Mouse (Mus musculus) ES-Bruce4 (cell line): ENCODE measurements around the gene Loxl4. TPM values are rescaled to one million over a fixed set of nuclear protein-coding genes. Genes with fewer than 3 reads are reported as not detected.

ENCODE experiments used
- H3K27ac ChIP-seq: 2 replicates; pipeline ENCODE4 v1.5.1; 2012; ENCODE audit warnings: low read length, inconsistent platforms; ENCODE audit not compliant: insufficient read depth
- H3K27me3 ChIP-seq: 2 replicates; pipeline ENCODE4 v1.6.1; 2012; ENCODE audit warnings: mild to moderate bottlenecking, low read length, inconsistent platforms; ENCODE audit not compliant: control insufficient read depth, poor library complexity, insufficient read depth, severe bottlenecking
- H3K36me3 ChIP-seq: 2 replicates; pipeline ENCODE4 v1.6.1; 2012; ENCODE audit warnings: inconsistent platforms, mild to moderate bottlenecking, low read length, moderate library complexity; ENCODE audit not compliant: control insufficient read depth, poor library complexity, insufficient read depth, severe bottlenecking
- H3K4me1 ChIP-seq: one replicate; pipeline ENCODE4 v1.8.1; 2011; ENCODE audit warnings: low read length; ENCODE audit not compliant: control insufficient read depth, insufficient read depth
- H3K4me3 ChIP-seq: 2 replicates; pipeline ENCODE4 v1.5.1; 2011; ENCODE audit warnings: low read depth, mild to moderate bottlenecking, low read length
- H3K9ac ChIP-seq: 2 replicates; pipeline ENCODE4 v1.6.1; 2012; ENCODE audit warnings: low read depth, mild to moderate bottlenecking, inconsistent platforms; ENCODE audit not compliant: poor library complexity, severe bottlenecking
- H3K9me3 ChIP-seq: replicated peaks from 2 replicates; pipeline ENCODE4 v1.6.1; 2012; ENCODE audit warnings: mild to moderate bottlenecking, low read length, inconsistent platforms; ENCODE audit not compliant: control insufficient read depth, poor library complexity, insufficient read depth, severe bottlenecking
- CTCF ChIP-seq: IDR thresholded peaks from one replicate; pipeline ENCODE4 v1.8.1; 2011; ENCODE audit warnings: low read depth, low read length
- EP300 ChIP-seq: IDR thresholded peaks from 2 replicates; pipeline ENCODE4 v1.6.1; 2011; ENCODE audit warnings: low read depth, low read length; ENCODE audit not compliant: insufficient read depth
- POLR2A ChIP-seq: IDR thresholded peaks from one replicate; pipeline ENCODE4 v1.8.1; 2011; ENCODE audit warnings: low read length; ENCODE audit not compliant: insufficient read depth
- polyA plus RNA-seq: library from polyadenylated mRNA; stranded (reverse); fragments of >200 nt; gene quantifications from 2 replicates; pipeline ENCODE4 v1.2.4, GENCODE M21; 2011; ENCODE audit warnings: low read depth; ENCODE audit not compliant: missing spikeins, insufficient read depth, insufficient read length

The Loxl4 gene
- polyA plus RNA-seq, 1 experiment, result 3.1 TPM

DNA sequence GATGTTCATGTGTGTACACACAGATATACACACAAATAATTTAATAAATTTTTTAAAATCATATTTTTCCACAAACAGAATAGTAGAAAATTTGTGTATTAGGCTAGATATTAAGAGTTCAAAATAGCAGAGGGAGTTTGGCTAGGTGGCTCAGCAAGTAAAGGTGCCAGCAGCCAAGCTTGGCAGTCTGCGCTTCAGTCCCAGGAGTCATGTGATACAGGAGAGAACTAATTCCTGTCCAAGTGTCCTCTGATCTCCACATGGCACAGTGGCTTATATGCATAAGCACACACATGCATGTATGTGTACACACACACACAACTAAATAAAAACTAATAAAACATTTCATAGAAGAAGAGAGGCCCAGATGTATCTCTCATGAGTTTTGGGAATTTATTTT lies 50.6 kb downstream of the Loxl4 start:
- Histone ChIP-seq H3K4me3 (no peak overlapping the region), H3K27ac (no peak overlapping the region), H3K27me3 (no peaks in the 10 kb centered on the region), H3K9ac (no peak overlapping the region), H3K36me3 (no peaks in the 10 kb centered on the region), H3K4me1 (no peaks in the 10 kb centered on the region), H3K9me3 (no peaks in the 10 kb centered on the region)
- TF ChIP-seq CTCF (no peak), EP300 (no peak), POLR2A (no peak)

DNA sequence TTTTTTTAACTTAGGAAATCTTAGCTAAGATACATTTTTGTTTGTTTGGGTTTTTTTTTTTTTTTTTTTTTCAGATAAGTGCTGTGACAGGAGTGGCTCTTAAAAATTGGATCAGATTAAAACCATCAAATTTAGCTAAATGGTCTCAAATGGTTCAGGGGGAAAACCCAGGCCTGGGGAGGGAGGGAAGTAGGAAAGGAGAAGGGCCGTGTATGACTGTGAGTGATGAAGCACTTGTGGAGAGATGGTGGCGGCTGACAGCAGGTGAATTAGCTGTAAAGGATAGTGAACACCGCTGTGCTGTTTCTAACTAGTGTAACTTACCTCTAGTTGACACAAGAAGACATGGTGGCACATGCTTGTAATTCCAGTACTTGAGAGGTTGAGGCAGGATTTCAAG lies 53.9 kb downstream of the Loxl4 start:
- H3K9ac ChIP-seq, result no peak overlapping the region
- H3K27me3 ChIP-seq, result no peaks in the 10 kb centered on the region
- H3K9me3 ChIP-seq, result no peaks in the 10 kb centered on the region
- no peak overlapping the region for H3K27ac ChIP-seq
- TF ChIP-seq CTCF (no peak), EP300 (no peak), POLR2A (no peak)
- no peak overlapping the region for H3K4me3 ChIP-seq
- H3K4me1 ChIP-seq, result no peaks in the 10 kb centered on the region
- no peaks in the 10 kb centered on the region for H3K36me3 ChIP-seq

Other genes starting within 250 kb of the Loxl4 start
- 10.3 and 12.7 TPM in 2 replicates for gene Crtac1, start 181.0 kb downstream of the Loxl4 start, polyA plus RNA-seq
- 23.8 and 27.7 TPM in 2 replicates for gene R3hcc1l, start 94.1 kb downstream of the Loxl4 start, polyA plus RNA-seq
- 0.27 and 0.81 TPM in 2 replicates for gene Pyroxd2, start 140.0 kb upstream of the Loxl4 start, polyA plus RNA-seq
- gene Hps1, start 167.2 kb upstream of the Loxl4 start, polyA plus RNA-seq, result 13.2 and 14.1 TPM in 2 replicates